Comparison of ENCODE assay signal across 11 mouse cellular contexts in the genomic region with DNA sequence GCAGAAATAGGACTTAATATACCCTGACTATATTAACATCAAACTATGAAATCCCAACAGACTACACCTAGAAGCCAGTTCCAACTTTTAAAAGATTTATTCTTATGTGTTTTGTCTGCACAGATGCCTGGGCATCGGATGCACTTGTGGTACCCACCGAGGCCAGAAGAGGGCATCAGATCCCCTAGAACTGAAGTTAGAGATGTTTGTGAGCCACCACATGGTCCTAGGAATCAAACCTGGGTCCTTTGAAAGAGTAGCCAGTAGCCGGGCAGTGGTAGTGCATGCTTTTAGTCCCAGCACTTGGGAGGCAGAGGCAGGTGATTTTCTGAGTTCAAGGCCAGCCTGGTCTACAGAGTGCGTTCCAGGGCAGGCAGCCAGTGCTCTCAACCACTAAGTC. TPM values are rescaled to one million over a fixed set of nuclear protein-coding genes. Genes with fewer than 3 reads are reported as not detected.
DNase-seq lines count a peak whose midpoint lies in the region; ATAC-seq lines count a peak whose summit lies in the region.
"Had no signal": no experiment of that assay in that cellular context is flagged by ENCODE, and none has a peak within 500 bp of the region (broad histone marks: within the 10 kb centered on the region; RNA-seq: fewer than 3 reads in every experiment).

No protein-coding gene starts in this region.

- no peaks in the 10 kb centered on the region for H3K9me3 ChIP-seq in kidney, embryonic 16.5 days (ENCODE audit: low read length)
- H3K9me3 ChIP-seq in embryonic facial prominence, embryonic 15.5 days (replicated peaks), result no peaks in the 10 kb centered on the region
- H3K9me3 ChIP-seq: forebrain, embryonic 10.5 days; heart, embryonic 15.5 days had no signal

- ATAC-seq in kidney, embryonic 16.5 days (ENCODE audit: low FRiP score, low TSS enrichment), result no peak
- ATAC-seq in embryonic facial prominence, embryonic 15.5 days (ENCODE audit: insufficient number of reproducible peaks, low FRiP score, low TSS enrichment, low read depth), result no peak

- peak; percentile 31 to 33 for DNase-seq in kidney, postnatal 4 days
- DNase-seq in 3T3-L1 (ENCODE audit: low read depth, low spot score), result peak; percentile 40
- DNase-seq in B cell, adult 2 months, result peak; percentile 27 to 43
- no peak for DNase-seq in left cerebral cortex, postnatal 14 days (ENCODE audit: low spot score in 2 of 2)
- no peak for DNase-seq in embryo, embryonic 9.5 days (ENCODE audit: extremely low spot score)

- no peaks in the 10 kb centered on the region for H3K27me3 ChIP-seq in kidney, embryonic 16.5 days (ENCODE audit: insufficient read depth, low read length)
- H3K27me3 ChIP-seq in embryonic facial prominence, embryonic 15.5 days, result no peaks in the 10 kb centered on the region
- H3K27me3 ChIP-seq: heart, embryonic 15.5 days had no signal

- 92% methylated on average over 4 of the region's 4 CpGs for WGBS in kidney, embryonic 16.5 days
- WGBS in embryonic facial prominence, embryonic 15.5 days, result 84% methylated on average over 4 of the region's 4 CpGs

- no peak overlapping the region for H3K9ac ChIP-seq in kidney, embryonic 16.5 days (replicated peaks; ENCODE audit: low read length)
- no peak overlapping the region for H3K9ac ChIP-seq in embryonic facial prominence, embryonic 15.5 days
- H3K9ac ChIP-seq: heart, embryonic 15.5 days had no signal

- no peak overlapping the region for H3K4me3 ChIP-seq in kidney, embryonic 16.5 days (ENCODE audit: low read length)
- no peak overlapping the region for H3K4me3 ChIP-seq in embryonic facial prominence, embryonic 15.5 days (replicated peaks)
- H3K4me3 ChIP-seq: forebrain, embryonic 10.5 days; heart, embryonic 15.5 days; myocyte had no signal

- peaks cover 25% of the 10 kb centered on the region for H3K36me3 ChIP-seq in kidney, embryonic 16.5 days (ENCODE audit: insufficient read depth, low read length)
- H3K36me3 ChIP-seq in embryonic facial prominence, embryonic 15.5 days, result peaks cover 38% of the 10 kb centered on the region

- H3K4me2 ChIP-seq in kidney, embryonic 16.5 days (replicated peaks; ENCODE audit: low read depth, low read length), result no peak overlapping the region
- H3K4me2 ChIP-seq in embryonic facial prominence, embryonic 15.5 days (replicated peaks), result no peak overlapping the region

- no peaks in the 10 kb centered on the region for H3K4me1 ChIP-seq in kidney, embryonic 16.5 days (ENCODE audit: insufficient read depth, low read length)
- H3K4me1 ChIP-seq in embryonic facial prominence, embryonic 15.5 days, result 0 out of 2 replicates have a peak, but pooled peaks cover 10% of the 10 kb centered on the region
- H3K4me1 ChIP-seq: forebrain, embryonic 10.5 days had no signal

- H3K27ac ChIP-seq in kidney, embryonic 16.5 days (ENCODE audit: low read length), result no peak overlapping the region
- peak overlapping the region; percentile 39; the same call in 1 of the 2 replicates for H3K27ac ChIP-seq in embryonic facial prominence, embryonic 15.5 days (replicated peaks)
- H3K27ac ChIP-seq: forebrain, embryonic 10.5 days had no signal

- intact Hi-C loops in left cerebral cortex, postnatal 14 days (cut with DNase I), result no loop called here

RNA-seq across cellular contexts. Expression of gene Hsd17b7, which starts 18.4 kb away (rescaled TPM):
- 11.6 and 13.9 TPM in 2 replicates for polyA plus RNA-seq in kidney, embryonic 16.5 days (2015; fragmentation: Nextera tagmentation; extraction: Ambion mirVana)
- 20.3 and 21.5 TPM in 2 replicates for polyA plus RNA-seq in embryonic facial prominence, embryonic 15.5 days (2015; fragmentation: Nextera tagmentation; extraction: Ambion mirVana)
- 10 to 100 TPM; 16.6 to 19.8 TPM for total RNA-seq in left cerebral cortex, postnatal 14 days (2021)

RNA-seq across cellular contexts. Expression of gene Ccdc190, which starts 22.2 kb away (rescaled TPM):
- polyA plus RNA-seq in kidney, embryonic 16.5 days (2015; fragmentation: Nextera tagmentation; extraction: Ambion mirVana), result not detected in 2 replicates
- 0.60 and 0.71 TPM in 2 replicates for polyA plus RNA-seq in embryonic facial prominence, embryonic 15.5 days (2015; fragmentation: Nextera tagmentation; extraction: Ambion mirVana)
- total RNA-seq in left cerebral cortex, postnatal 14 days (2021), result 10 to 100 TPM; 10.6 to 15.9 TPM
- polyA plus RNA-seq: heart, embryonic 15.5 days; liver, embryonic 16.5 days; myocyte had no signal

Comparison
In these comparisons a context has a peak if more than half of its experiments do, and no peak if none do; other contexts are left out.
1. DNase-seq: peak in kidney, postnatal 4 days (2 of 2), 3T3-L1 (single experiment) and B cell, adult 2 months (2 of 2); none in left cerebral cortex, postnatal 14 days (0 of 2) and embryo, embryonic 9.5 days (single experiment).